Mouse (Mus musculus) myocyte (in vitro differentiated cells): ENCODE measurements around the gene Nmt2.

ENCODE experiments used
- CEBPB ChIP-seq: IDR thresholded peaks from 2 replicates; pipeline ENCODE4 v1.6.1; 2011; ENCODE audit warnings: mild to moderate bottlenecking, moderate library complexity; ENCODE audit not compliant: poor library complexity, insufficient read depth, severe bottlenecking
- E2F4 ChIP-seq: IDR thresholded peaks from one replicate; pipeline ENCODE4 v1.6.1; 2011; ENCODE audit warnings: mild to moderate bottlenecking, control low read depth, moderate library complexity; ENCODE audit not compliant: insufficient read depth
- MAX ChIP-seq: IDR thresholded peaks from one replicate; pipeline ENCODE4 v1.6.1; 2011; ENCODE audit warnings: low read depth, mild to moderate bottlenecking, control low read depth
- MYOD1 ChIP-seq, 3 experiments: IDR thresholded peaks; one replicate each; pipeline ENCODE4 v1.6.1; 2011; ENCODE audit warnings: control low read depth in 2 of 3, low read depth in 2 of 3, mild to moderate bottlenecking in 2 of 3, moderate library complexity in 1 of 3; ENCODE audit not compliant: insufficient read length in 2 of 3, control insufficient read depth in 1 of 3
- MYOG ChIP-seq, 3 experiments: IDR thresholded peaks; one replicate each; pipeline ENCODE4 v1.6.1; 2011; ENCODE audit warnings: control low read depth in 2 of 3, low read depth in 2 of 3, mild to moderate bottlenecking in 2 of 3; ENCODE audit not compliant: insufficient read length in 2 of 3, control insufficient read depth in 1 of 3, insufficient read depth in 1 of 3
- POLR2A ChIP-seq: IDR thresholded peaks from one replicate; pipeline ENCODE4 v1.6.1; 2011; ENCODE audit warnings: low read depth, mild to moderate bottlenecking, control low read depth, moderate library complexity; ENCODE audit not compliant: insufficient read length
- POLR2AphosphoS2 ChIP-seq: IDR thresholded peaks from one replicate; pipeline ENCODE4 v1.6.1; 2011; ENCODE audit warnings: low read depth, control low read depth; ENCODE audit not compliant: insufficient read length
- REST ChIP-seq: IDR thresholded peaks from one replicate; pipeline ENCODE4 v1.6.1; 2011; ENCODE audit warnings: mild to moderate bottlenecking, control low read depth, moderate library complexity; ENCODE audit not compliant: insufficient read depth, insufficient read length
- SRF ChIP-seq: IDR thresholded peaks from one replicate; pipeline ENCODE4 v1.6.1; 2011; ENCODE audit warnings: low read depth; ENCODE audit not compliant: control insufficient read depth, insufficient read length
- TCF12 ChIP-seq: IDR thresholded peaks from one replicate; pipeline ENCODE4 v1.6.1; 2011; ENCODE audit warnings: mild to moderate bottlenecking, control low read depth; ENCODE audit not compliant: poor library complexity, insufficient read depth, severe bottlenecking
- TCF3 ChIP-seq: IDR thresholded peaks from one replicate; pipeline ENCODE4 v1.6.1; 2011; ENCODE audit warnings: low read depth, control low read depth; ENCODE audit not compliant: insufficient read length
- USF1 ChIP-seq: IDR thresholded peaks from one replicate; pipeline ENCODE4 v1.6.1; 2011; ENCODE audit warnings: low read depth, mild to moderate bottlenecking, control low read depth, moderate library complexity

- TF ChIP-seq MYOD1 (IDR thresholded peaks at IDR 0.05; ENCODE audit: control insufficient read depth in 1 of 3, insufficient read length in 2 of 3, low read depth in 2 of 3) (no peak), POLR2A (no peak), USF1 (no peak), E2F4 (no peak), CEBPB (no peak), SRF (no peak), TCF12 (no peak), MAX (no peak), POLR2AphosphoS2 (no peak), MYOG (IDR thresholded peaks at IDR 0.05; ENCODE audit: control insufficient read depth in 1 of 3, insufficient read depth in 1 of 3, insufficient read length in 2 of 3, low read depth in 2 of 3) (no peak), TCF3 (no peak), REST (no peak)
These were observed 11.8 kb downstream of the Nmt2 start for GRCm38 (mm10) chr2:3295826-3296225.
